Mouse (Mus musculus): ENCODE data around the gene Nr0b1.

Nr0b1 gene

DNA sequence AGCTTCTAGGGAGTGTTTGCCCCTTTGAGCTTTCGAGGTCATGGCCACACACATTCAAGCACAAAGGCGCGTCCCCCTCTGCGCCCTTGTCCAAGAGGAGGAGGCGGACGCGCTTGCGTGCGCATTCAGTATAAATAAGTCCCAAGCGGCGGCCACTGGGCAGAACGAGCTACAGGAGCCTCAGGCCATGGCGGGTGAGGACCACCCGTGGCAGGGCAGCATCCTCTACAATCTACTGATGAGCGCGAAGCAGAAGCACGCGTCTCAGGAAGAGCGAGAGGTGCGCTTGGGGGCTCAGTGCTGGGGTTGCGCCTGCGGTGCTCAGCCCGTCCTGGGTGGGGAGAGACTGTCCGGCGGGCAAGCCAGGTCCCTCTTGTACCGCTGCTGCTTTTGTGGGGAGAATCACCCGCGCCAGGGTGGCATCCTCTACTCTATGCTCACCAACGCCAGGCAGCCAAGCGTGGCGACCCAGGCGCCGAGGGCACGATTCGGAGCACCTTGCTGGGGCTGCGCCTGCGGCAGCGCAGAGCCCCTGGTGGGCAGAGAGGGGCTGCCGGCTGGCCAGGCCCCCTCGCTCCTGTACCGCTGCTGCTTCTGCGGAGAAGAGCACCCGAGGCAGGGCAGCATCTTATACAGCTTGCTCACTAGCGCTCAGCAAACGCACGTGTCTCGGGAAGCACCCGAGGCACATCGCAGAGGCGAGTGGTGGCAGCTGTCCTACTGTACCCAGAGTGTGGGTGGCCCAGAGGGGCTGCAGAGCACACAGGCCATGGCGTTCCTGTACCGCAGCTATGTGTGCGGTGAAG, at the start of gene Nr0b1:
Gene Nr0b1, plus strand, starts transcription at position 151 of the 806 bp plus-strand sequence.
- peak; percentile 5 for DNase-seq (ENCODE audit: low read depth, low spot score)

DNA sequence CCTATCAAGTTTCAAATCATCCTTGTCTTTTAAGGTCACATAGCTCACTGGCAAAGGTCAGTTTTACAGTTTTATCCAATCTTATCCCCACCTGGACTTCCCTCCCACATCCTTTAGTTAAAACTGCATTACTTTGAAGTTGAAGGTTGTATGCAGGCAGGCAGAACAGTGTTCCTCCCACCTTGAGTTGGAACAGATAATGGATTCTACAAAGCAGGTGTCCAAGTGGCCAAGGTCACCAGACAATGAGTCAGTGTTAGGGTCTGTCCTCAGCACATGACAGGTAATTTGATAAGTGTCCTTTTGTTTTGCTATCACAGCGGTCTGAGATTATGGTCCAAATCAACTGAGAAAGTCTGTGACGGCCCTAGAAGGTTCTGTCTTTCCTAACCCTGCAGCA, 4.3 kb upstream of the Nr0b1 start:
- no peak for DNase-seq (ENCODE audit: low read depth, low spot score)

DNA sequence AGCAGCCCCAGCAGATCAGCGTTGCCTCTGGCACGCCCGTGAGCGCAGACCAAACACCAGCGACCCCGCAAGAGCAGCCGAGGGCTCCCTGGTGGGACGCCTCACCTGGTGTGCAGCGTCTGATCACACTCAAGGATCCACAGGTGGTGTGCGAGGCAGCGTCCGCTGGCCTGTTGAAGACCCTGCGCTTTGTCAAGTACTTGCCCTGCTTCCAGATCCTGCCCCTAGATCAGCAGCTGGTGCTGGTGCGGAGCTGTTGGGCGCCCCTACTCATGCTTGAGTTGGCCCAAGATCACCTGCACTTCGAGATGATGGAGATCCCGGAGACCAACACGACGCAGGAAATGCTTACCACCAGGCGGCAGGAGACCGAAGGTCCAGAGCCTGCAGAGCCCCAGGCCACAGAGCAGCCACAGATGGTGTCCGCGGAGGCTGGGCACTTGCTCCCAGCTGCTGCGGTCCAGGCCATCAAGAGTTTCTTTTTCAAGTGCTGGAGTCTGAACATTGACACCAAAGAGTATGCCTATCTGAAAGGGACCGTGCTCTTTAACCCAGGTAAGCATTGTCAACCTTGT, 943 bp downstream of the Nr0b1 start:
- peak; percentile 6 for DNase-seq (ENCODE audit: low read depth, low spot score)

DNA sequence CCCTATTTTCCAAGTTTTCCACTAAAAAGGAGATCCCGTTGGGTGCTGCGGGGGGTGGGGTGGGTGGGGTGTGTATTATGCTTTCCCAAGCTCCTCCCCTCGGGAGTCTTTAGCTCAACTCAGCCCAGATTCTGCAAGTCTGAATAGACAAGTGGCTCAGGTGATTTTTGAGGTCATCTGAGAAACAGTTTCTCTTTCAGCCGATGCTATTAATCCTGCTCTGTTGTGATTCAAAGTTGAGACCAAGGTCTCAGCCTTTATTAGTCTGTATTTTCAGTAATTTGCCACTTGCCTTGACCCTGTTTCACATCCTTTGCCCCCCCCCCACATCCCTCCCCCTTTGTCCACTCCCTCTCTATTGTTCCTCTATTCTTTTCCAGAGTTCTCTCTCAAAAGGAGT, 1.8 kb downstream of the Nr0b1 start:
- DNase-seq (ENCODE audit: low read depth, low spot score): no peak

DNA sequence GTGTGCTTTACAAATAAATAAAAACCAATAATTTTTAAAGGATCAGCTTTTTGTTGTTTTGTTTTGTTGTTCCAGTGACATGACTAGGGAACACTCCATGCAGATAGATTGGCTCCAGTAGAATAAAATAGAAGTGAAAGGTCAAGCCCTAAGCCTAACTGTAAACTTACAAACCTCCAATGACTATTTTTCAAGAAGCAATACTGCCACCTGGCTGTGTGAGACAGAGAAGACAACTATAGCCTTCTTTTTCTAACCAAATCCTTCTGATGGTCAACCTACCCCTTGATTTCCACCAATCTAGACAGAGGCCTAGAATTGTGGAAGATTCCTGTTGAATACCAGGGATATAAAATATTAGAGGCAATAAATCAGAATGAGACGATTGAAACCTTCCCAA, 45.7 kb downstream of the Nr0b1 start:
- no peak for DNase-seq (ENCODE audit: low read depth, low spot score)

Data from forelimb bud, embryonic 11.5 days (tissue).